Mouse (Mus musculus): Measurements from ENCODE around the gene Far1.

DNA sequence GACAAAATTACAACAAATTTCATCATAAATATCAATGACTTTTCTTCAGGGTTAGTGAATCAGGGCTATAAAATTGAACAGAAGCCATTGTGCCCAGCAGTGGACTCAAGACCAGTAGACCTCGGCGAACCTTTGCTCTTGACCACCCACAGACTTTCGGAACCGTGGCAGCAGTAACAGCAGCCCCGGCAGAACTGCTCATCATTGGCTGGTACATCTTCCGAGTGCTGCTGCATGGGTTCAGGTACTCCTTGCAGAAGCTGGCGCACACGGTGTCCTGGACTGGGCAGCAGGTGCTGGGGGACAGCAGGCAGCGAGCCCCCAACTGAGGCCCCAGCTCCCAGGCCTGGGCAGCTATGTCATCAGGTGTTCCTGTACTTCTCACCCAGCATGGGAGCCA lies 79.1 kb downstream of the Far1 start:
- TF ChIP-seq TCF3 (IDR thresholded peaks at IDR 0.05; ENCODE audit: insufficient read length, low read depth) (no peak), POLR2A (IDR thresholded peaks at IDR 0.05; ENCODE audit: insufficient read length, low read depth) (no peak), MYOD1 (IDR thresholded peaks at IDR 0.05; ENCODE audit: control insufficient read depth in 1 of 3, insufficient read length in 2 of 3, low read depth in 2 of 3) (no peak), USF1 (IDR thresholded peaks at IDR 0.05; ENCODE audit: low read depth) (no peak), CEBPB (IDR thresholded peaks at IDR 0.05; ENCODE audit: insufficient read depth, poor library complexity, severe bottlenecking) (no peak), TCF12 (IDR thresholded peaks at IDR 0.05; ENCODE audit: insufficient read depth, poor library complexity, severe bottlenecking) (no peak), E2F4 (IDR thresholded peaks at IDR 0.05; ENCODE audit: insufficient read depth) (no peak), MAX (IDR thresholded peaks at IDR 0.05; ENCODE audit: low read depth) (no peak), REST (IDR thresholded peaks at IDR 0.05; ENCODE audit: insufficient read depth, insufficient read length) (no peak)
